7 mouse cellular contexts compared by ENCODE assay signal in genomic region chr17:45686093-45686619, GRCm38 (mm10). TPM values are rescaled to one million over a fixed set of nuclear protein-coding genes. Genes with fewer than 3 reads are reported as not detected.
DNase-seq lines count a peak whose midpoint lies in the region; ATAC-seq and TF ChIP-seq lines count a peak whose summit lies in the region.

Gene Mrpl14, plus strand, starts transcription at chr17:45686322.

- H3K4me2 ChIP-seq in embryonic facial prominence, embryonic 13.5 days = peak within 1 kb of the TSS; percentile 87
- H3K4me2 ChIP-seq in limb, embryonic 13.5 days (replicated peaks) = peak within 1 kb of the TSS; percentile 72
- H3K4me2 ChIP-seq in midbrain, embryonic 16.5 days (ENCODE audit: low read length) = peak within 1 kb of the TSS; percentile 84

- peaks cover 8% of the 10 kb centered on the region for H3K79me2 ChIP-seq in heart, adult 2 months (replicated peaks; ENCODE audit: control insufficient read depth, insufficient read depth, low read length)

- TF ChIP-seq CTCF in heart, adult 2 months (IDR thresholded peaks at IDR 0.05) = no peak

- H3K9me3 ChIP-seq in embryonic facial prominence, embryonic 13.5 days = no peaks in the 10 kb centered on the region
- H3K9me3 ChIP-seq in limb, embryonic 13.5 days = no peaks in the 10 kb centered on the region
- H3K9me3 ChIP-seq in midbrain, embryonic 16.5 days (replicated peaks; ENCODE audit: control insufficient read depth, low read length, poor library complexity, severe bottlenecking) = no peaks in the 10 kb centered on the region

- H3K4me3 ChIP-seq in embryonic facial prominence, embryonic 13.5 days = peak within 1 kb of the TSS; percentile 90
- peak within 1 kb of the TSS; percentile 99 for H3K4me3 ChIP-seq in heart, adult 2 months
- peak within 1 kb of the TSS; percentile 87 for H3K4me3 ChIP-seq in limb, embryonic 13.5 days
- peak within 1 kb of the TSS; percentile 68 for H3K4me3 ChIP-seq in midbrain, embryonic 16.5 days (ENCODE audit: low read depth, low read length)

- intact Hi-C loops in heart, adult 2 months (cut with DNase I) = no loop called here

- peak within 1 kb of the TSS; percentile 89 for H3K27ac ChIP-seq in embryonic facial prominence, embryonic 13.5 days
- peak within 1 kb of the TSS; percentile 92 for H3K27ac ChIP-seq in heart, adult 2 months
- H3K27ac ChIP-seq in limb, embryonic 13.5 days = peak within 1 kb of the TSS; percentile 84
- peak within 1 kb of the TSS; percentile 94 for H3K27ac ChIP-seq in midbrain, embryonic 16.5 days (ENCODE audit: low read length)

- H3K4me1 ChIP-seq in embryonic facial prominence, embryonic 13.5 days = peaks cover 31% of the 10 kb centered on the region
- peaks cover 7% of the 10 kb centered on the region for H3K4me1 ChIP-seq in heart, adult 2 months (ENCODE audit: control insufficient read depth, insufficient read depth, low read length)
- H3K4me1 ChIP-seq in limb, embryonic 13.5 days = peaks cover 23% of the 10 kb centered on the region
- peaks cover 29% of the 10 kb centered on the region for H3K4me1 ChIP-seq in midbrain, embryonic 16.5 days (ENCODE audit: control insufficient read depth, insufficient read depth, low read length)

- TF ChIP-seq POLR2A in heart, adult 2 months (IDR thresholded peaks at IDR 0.05; ENCODE audit: insufficient read depth, low read depth, low read length) = peak; percentile 78

- no peak for TF ChIP-seq EP300 in heart, adult 2 months (IDR thresholded peaks at IDR 0.05; ENCODE audit: insufficient read depth, low read depth, low read length)

- peak; percentile 84 for ATAC-seq in embryonic facial prominence, embryonic 13.5 days (ENCODE audit: insufficient number of reproducible peaks, insufficient read depth, low FRiP score, low TSS enrichment, low read depth)
- ATAC-seq in limb, embryonic 13.5 days (ENCODE audit: low FRiP score, low read depth) = peak; percentile 90
- ATAC-seq in midbrain, embryonic 16.5 days = peak; percentile 82

- DNase-seq in adrenal gland, postnatal 36 days = peak; percentile 93 to 97
- peak; percentile 94 to 95 for DNase-seq in heart, adult 2 months
- peak; percentile 82 to 88 for DNase-seq in kidney, adult 8-10 months
- peak; percentile 88 to 96 for DNase-seq in spleen, postnatal 10 days (ENCODE audit: low spot score in 2 of 2)

- H3K36me3 ChIP-seq in embryonic facial prominence, embryonic 13.5 days = no peaks in the 10 kb centered on the region
- H3K36me3 ChIP-seq in heart, adult 2 months (ENCODE audit: control insufficient read depth, insufficient read depth, low read length) = no peaks in the 10 kb centered on the region
- no peaks in the 10 kb centered on the region for H3K36me3 ChIP-seq in limb, embryonic 13.5 days
- no peaks in the 10 kb centered on the region for H3K36me3 ChIP-seq in midbrain, embryonic 16.5 days (ENCODE audit: control insufficient read depth, insufficient read depth, low read length)

- WGBS in embryonic facial prominence, embryonic 13.5 days = under 1% methylated on average over 45 of the region's 50 CpGs
- under 1% methylated on average over 49 of the region's 50 CpGs for WGBS in heart, adult 2 months
- under 1% methylated on average over 35 of the region's 50 CpGs for WGBS in limb, embryonic 13.5 days
- under 1% methylated on average over 32 of the region's 50 CpGs for WGBS in midbrain, embryonic 16.5 days

- no peaks in the 10 kb centered on the region for H3K27me3 ChIP-seq in embryonic facial prominence, embryonic 13.5 days
- no peaks in the 10 kb centered on the region; the same call in 1 of the 2 replicates for H3K27me3 ChIP-seq in heart, adult 2 months (ENCODE audit: control insufficient read depth, insufficient read depth, low read length)
- H3K27me3 ChIP-seq in limb, embryonic 13.5 days = no peaks in the 10 kb centered on the region
- H3K27me3 ChIP-seq in midbrain, embryonic 16.5 days (ENCODE audit: control insufficient read depth, insufficient read depth, low read depth, low read length) = no peaks in the 10 kb centered on the region

- peak within 1 kb of the TSS; percentile 92 for H3K9ac ChIP-seq in embryonic facial prominence, embryonic 13.5 days
- H3K9ac ChIP-seq in heart, adult 2 months (ENCODE audit: low read depth, low read length) = peak within 1 kb of the TSS; percentile 91
- H3K9ac ChIP-seq in limb, embryonic 13.5 days = peak within 1 kb of the TSS; percentile 90
- H3K9ac ChIP-seq in midbrain, embryonic 16.5 days (ENCODE audit: low read depth, low read length) = peak within 1 kb of the TSS; percentile 98

RNA-seq across cellular contexts. Expression of gene Mrpl14, which starts in this region (rescaled TPM):
- 100 to 1,000 TPM; 115 to 118 TPM for total RNA-seq in adrenal gland, postnatal 36 days (2021)
- 146 and 152 TPM in 2 replicates for polyA plus RNA-seq in embryonic facial prominence, embryonic 13.5 days (2015; fragmentation: Nextera tagmentation; extraction: Ambion mirVana)
- total RNA-seq in heart, adult 2 months (2021) = 100 to 1,000 TPM; 149 to 161 TPM
- 133 and 170 TPM in 2 replicates for polyA plus RNA-seq in heart, adult 2 months (2012; rRNA removed)
- 136 and 140 TPM in 2 replicates for polyA plus RNA-seq in limb, embryonic 13.5 days (2015; fragmentation: Nextera tagmentation; extraction: Ambion mirVana)
- 115 and 118 TPM in 2 replicates for polyA plus RNA-seq in midbrain, embryonic 16.5 days (2015; fragmentation: Nextera tagmentation; extraction: Ambion mirVana)

Comparison
In these comparisons a context has a peak if more than half of its experiments do, and no peak if none do; other contexts are left out.
1. Peak in every context shown above with its lines: DNase-seq, ATAC-seq, H3K4me3 ChIP-seq and H3K27ac ChIP-seq.